Mouse (Mus musculus) spleen, adult 2 months (tissue): ENCODE measurements around the gene Gm20388.

Source experiments
- CTCF ChIP-seq: fragments of 200-500 bp; IDR thresholded peaks from 2 replicates; pipeline ENCODE4 v1.5.1; 2011; ENCODE audit warnings: mild to moderate bottlenecking, inconsistent platforms; ENCODE audit not compliant: insufficient read depth, insufficient read length, insufficient replicate concordance; ENCODE audit errors: extremely low read depth
- POLR2A ChIP-seq: fragments of 200-500 bp; IDR thresholded peaks from 2 replicates; pipeline ENCODE4 v1.6.1; 2011; ENCODE audit warnings: low read depth, low read length, inconsistent platforms

DNA sequence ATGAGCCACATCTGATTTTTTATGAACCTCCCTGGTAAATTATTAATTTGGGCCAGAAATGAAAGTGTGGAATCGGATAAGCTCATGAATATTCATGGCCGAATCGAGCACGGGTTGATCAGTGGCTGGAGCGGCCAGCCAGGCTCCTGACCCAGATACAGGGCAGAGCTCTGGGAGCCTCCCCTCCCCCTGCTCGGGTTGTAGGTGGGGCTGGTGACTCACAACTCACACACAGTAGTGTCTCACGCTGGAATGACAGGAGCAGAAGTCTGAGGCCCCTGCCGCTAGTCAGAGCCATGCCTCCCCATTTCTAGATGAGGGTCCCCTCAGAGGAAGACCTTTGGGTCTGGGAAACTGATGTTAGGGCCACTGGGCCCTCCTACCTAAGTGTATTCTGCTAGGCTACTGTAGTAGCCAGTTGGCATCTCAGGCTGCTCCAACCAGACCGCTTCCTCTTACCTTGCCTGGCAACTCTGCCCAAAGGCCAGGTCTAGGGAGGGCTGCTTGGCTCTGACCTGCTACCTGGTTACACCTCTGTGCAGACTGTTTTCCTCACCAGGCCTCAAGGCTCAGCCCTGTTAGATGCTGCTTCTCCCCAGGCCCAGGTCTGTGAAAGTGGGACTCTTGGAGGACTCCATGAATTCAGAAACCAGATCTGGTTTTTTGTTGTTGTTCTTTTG, 588.4 kb downstream of the Gm20388 start:
- TF ChIP-seq POLR2A (no peak), CTCF (no peak)
